Mouse (Mus musculus): ENCODE data around the gene Ryr2. TPM values are rescaled to one million over a fixed set of nuclear protein-coding genes. Genes with fewer than 3 reads are reported as not detected.
A peak's percentile ranks its signal among the peaks of the same experiment; 100 is the strongest.
"Not testable (repeated sequence)": the region's sequence is repeated elsewhere in the genome, so short reads cannot be mapped to it uniquely, and the experiment has no call there.

Gene Ryr2
- polyA plus RNA-seq, 1 experiment from 2014 or later, result 6.1 TPM

DNA sequence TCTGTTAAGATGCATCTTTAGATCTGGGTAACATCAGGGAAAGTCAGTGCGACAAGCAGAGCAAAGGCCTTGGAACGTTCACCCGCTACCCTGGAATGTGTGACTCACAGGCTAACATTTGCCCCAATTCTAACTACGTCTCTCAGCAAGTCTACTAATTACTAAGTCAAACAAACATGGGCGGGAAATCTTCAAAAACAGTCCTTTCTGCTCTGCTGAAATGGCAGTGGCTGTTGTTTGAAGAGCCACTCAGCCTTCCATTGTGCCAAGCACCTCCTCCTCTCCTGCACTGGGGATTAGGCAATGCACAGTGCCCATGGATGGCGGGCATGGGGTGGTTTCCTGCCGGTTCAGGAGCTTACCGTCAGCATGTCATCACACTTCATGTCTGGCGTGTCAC, 540.3 kb downstream of the Ryr2 start:
- Histone ChIP-seq H3K9me3 (ENCODE audit: control insufficient read depth, low read length) (no peaks in the 10 kb centered on the region), H3K4me1 (ENCODE audit: control insufficient read depth, insufficient read depth, low read length) (no peaks in the 10 kb centered on the region), H3K9ac (replicated peaks; ENCODE audit: low read length) (no peak overlapping the region), H3K27me3 (ENCODE audit: control insufficient read depth, insufficient read depth, low read length) (no peaks in the 10 kb centered on the region), H3K27ac (replicated peaks; ENCODE audit: low read depth, low read length) (no peak overlapping the region), H3K4me3 (replicated peaks; ENCODE audit: low read depth, low read length) (no peak overlapping the region), H3K4me2 (ENCODE audit: low read length) (no peak overlapping the region), H3K36me3 (ENCODE audit: control insufficient read depth, insufficient read depth, low read length) (no peaks in the 10 kb centered on the region)
- no peak for ATAC-seq (ENCODE audit: low FRiP score, low TSS enrichment)
- no peak for DNase-seq
- 74% methylated on average over 9 of the region's 9 CpGs for WGBS

GRCm38 (mm10) chr13:11563224-11564024, 543.3 kb downstream of the Ryr2 start:
- Histone ChIP-seq H3K4me3 (replicated peaks; ENCODE audit: low read depth, low read length) (no peak overlapping the region), H3K27me3 (ENCODE audit: control insufficient read depth, insufficient read depth, low read length) (no peaks in the 10 kb centered on the region), H3K4me1 (ENCODE audit: control insufficient read depth, insufficient read depth, low read length) (no peaks in the 10 kb centered on the region), H3K4me2 (ENCODE audit: low read length) (no peak overlapping the region), H3K27ac (replicated peaks; ENCODE audit: low read depth, low read length) (no peak overlapping the region), H3K9ac (replicated peaks; ENCODE audit: low read length) (no peak overlapping the region), H3K9me3 (ENCODE audit: control insufficient read depth, low read length) (no peaks in the 10 kb centered on the region), H3K36me3 (ENCODE audit: control insufficient read depth, insufficient read depth, low read length) (no peaks in the 10 kb centered on the region)
- ATAC-seq (ENCODE audit: low FRiP score, low TSS enrichment) (peak; percentile 83), DNase-seq (peak; percentile 92)
- WGBS, result 8% methylated on average over 1 of the region's 1 CpGs

- DNase-seq (no peak), ATAC-seq (ENCODE audit: low FRiP score, low TSS enrichment) (no peak)
- H3K9me3 ChIP-seq (ENCODE audit: control insufficient read depth, low read length), result no peaks in the 10 kb centered on the region
- no peak overlapping the region for H3K4me3 ChIP-seq (replicated peaks; ENCODE audit: low read depth, low read length)
- H3K4me1 ChIP-seq (ENCODE audit: control insufficient read depth, insufficient read depth, low read length), result no peaks in the 10 kb centered on the region
- WGBS, result 96% methylated on average over 3 of the region's 3 CpGs
- H3K36me3 ChIP-seq (ENCODE audit: control insufficient read depth, insufficient read depth, low read length), result no peaks in the 10 kb centered on the region
- H3K9ac ChIP-seq (replicated peaks; ENCODE audit: low read length), result no peak overlapping the region
- no peaks in the 10 kb centered on the region for H3K27me3 ChIP-seq (ENCODE audit: control insufficient read depth, insufficient read depth, low read length)
- H3K4me2 ChIP-seq (ENCODE audit: low read length), result no peak overlapping the region
- H3K27ac ChIP-seq (replicated peaks; ENCODE audit: low read depth, low read length), result no peak overlapping the region
Observed at GRCm38 (mm10) chr13:11549644-11550043, 557.1 kb downstream of the Ryr2 start.

- ATAC-seq (ENCODE audit: low FRiP score, low TSS enrichment), result not testable (repeated sequence)
Observed at GRCm38 (mm10) chr13:11549136-11549535, 557.6 kb downstream of the Ryr2 start.

GRCm38 (mm10) chr13:11545841-11546240, 560.9 kb downstream of the Ryr2 start:
- ATAC-seq (ENCODE audit: low FRiP score, low TSS enrichment), result no peak
- no peak overlapping the region for H3K27ac ChIP-seq (replicated peaks; ENCODE audit: low read depth, low read length)
- WGBS, result 58% methylated on average over 7 of the region's 7 CpGs
- no peaks in the 10 kb centered on the region for H3K36me3 ChIP-seq (ENCODE audit: control insufficient read depth, insufficient read depth, low read length)
- H3K9me3 ChIP-seq (ENCODE audit: control insufficient read depth, low read length), result no peaks in the 10 kb centered on the region
- no peak overlapping the region for H3K9ac ChIP-seq (replicated peaks; ENCODE audit: low read length)
- H3K4me2 ChIP-seq (ENCODE audit: low read length), result no peak overlapping the region
- H3K27me3 ChIP-seq (ENCODE audit: control insufficient read depth, insufficient read depth, low read length), result no peaks in the 10 kb centered on the region
- H3K4me3 ChIP-seq (replicated peaks; ENCODE audit: low read depth, low read length), result no peak overlapping the region
- DNase-seq, result peak; percentile 6
- no peaks in the 10 kb centered on the region for H3K4me1 ChIP-seq (ENCODE audit: control insufficient read depth, insufficient read depth, low read length)

More at GRCm38 (mm10) chr13:11549136-11549535, 557.6 kb downstream of the Ryr2 start:
- not testable (repeated sequence) for H3K4me2 ChIP-seq (ENCODE audit: low read length); H3K4me1 ChIP-seq (ENCODE audit: control insufficient read depth, insufficient read depth, low read length); DNase-seq; H3K9me3 ChIP-seq (ENCODE audit: control insufficient read depth, low read length); H3K9ac ChIP-seq (replicated peaks; ENCODE audit: low read length); H3K27me3 ChIP-seq (ENCODE audit: control insufficient read depth, insufficient read depth, low read length); H3K27ac ChIP-seq (replicated peaks; ENCODE audit: low read depth, low read length); H3K4me3 ChIP-seq (replicated peaks; ENCODE audit: low read depth, low read length); H3K36me3 ChIP-seq (ENCODE audit: control insufficient read depth, insufficient read depth, low read length)
- WGBS, result 91% methylated on average over 15 of the region's 15 CpGs

DNA sequence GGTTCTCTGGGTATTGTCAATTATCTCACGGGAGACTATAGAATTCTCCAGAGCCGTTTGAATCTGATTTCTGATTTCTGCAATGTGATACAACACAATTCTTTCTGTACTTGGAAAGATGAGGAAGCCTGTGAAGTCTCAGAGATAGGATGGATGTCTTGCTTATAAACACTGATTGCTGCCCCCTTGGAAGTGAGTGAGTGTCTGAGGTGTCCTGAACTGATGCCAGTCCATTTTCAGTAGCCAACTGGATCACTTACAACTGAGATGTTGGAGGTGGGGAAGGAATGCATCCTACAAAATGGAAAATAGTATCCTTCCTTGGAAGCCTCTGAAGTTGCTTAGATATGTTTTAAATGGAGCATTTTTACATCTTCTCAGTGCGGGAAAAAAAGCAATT, 564.2 kb downstream of the Ryr2 start:
- no peak overlapping the region for H3K27ac ChIP-seq (replicated peaks; ENCODE audit: low read depth, low read length)
- H3K36me3 ChIP-seq (ENCODE audit: control insufficient read depth, insufficient read depth, low read length), result no peaks in the 10 kb centered on the region
- no peaks in the 10 kb centered on the region for H3K27me3 ChIP-seq (ENCODE audit: control insufficient read depth, insufficient read depth, low read length)
- H3K4me3 ChIP-seq (replicated peaks; ENCODE audit: low read depth, low read length), result no peak overlapping the region
- 91% methylated on average over 3 of the region's 3 CpGs for WGBS
- H3K4me2 ChIP-seq (ENCODE audit: low read length), result no peak overlapping the region
- DNase-seq (no peak), ATAC-seq (ENCODE audit: low FRiP score, low TSS enrichment) (no peak)
- H3K9me3 ChIP-seq (ENCODE audit: control insufficient read depth, low read length), result no peaks in the 10 kb centered on the region
- H3K4me1 ChIP-seq (ENCODE audit: control insufficient read depth, insufficient read depth, low read length), result no peaks in the 10 kb centered on the region
- H3K9ac ChIP-seq (replicated peaks; ENCODE audit: low read length), result no peak overlapping the region

DNA sequence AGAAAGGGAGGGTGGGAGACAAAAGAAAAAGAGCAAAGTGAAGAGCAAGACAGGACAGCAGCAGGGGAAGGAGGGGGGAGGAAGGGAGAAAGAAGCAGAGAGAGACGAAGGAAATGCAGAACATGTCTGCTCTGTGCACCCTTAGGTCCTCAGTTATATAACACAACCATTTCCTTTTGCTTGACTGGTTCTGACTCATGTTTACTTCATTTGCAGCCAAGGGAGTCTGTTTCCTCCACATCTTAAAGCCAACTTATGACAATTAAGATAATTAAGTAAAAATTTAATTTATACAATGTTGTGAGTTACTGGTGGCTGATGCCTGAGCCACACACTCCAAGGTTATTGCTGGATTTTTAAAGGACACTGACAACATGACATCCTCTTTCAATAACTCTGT, 569.9 kb downstream of the Ryr2 start:
- DNase-seq (no peak), ATAC-seq (ENCODE audit: low FRiP score, low TSS enrichment) (no peak)
- no peaks in the 10 kb centered on the region for H3K36me3 ChIP-seq (ENCODE audit: control insufficient read depth, insufficient read depth, low read length)
- H3K9me3 ChIP-seq (ENCODE audit: control insufficient read depth, low read length), result no peaks in the 10 kb centered on the region
- no peaks in the 10 kb centered on the region for H3K27me3 ChIP-seq (ENCODE audit: control insufficient read depth, insufficient read depth, low read length)
- no peak overlapping the region for H3K27ac ChIP-seq (replicated peaks; ENCODE audit: low read depth, low read length)
- no peak overlapping the region for H3K4me3 ChIP-seq (replicated peaks; ENCODE audit: low read depth, low read length)
- WGBS, result 65% methylated on average over 1 of the region's 1 CpGs
- no peak overlapping the region for H3K9ac ChIP-seq (replicated peaks; ENCODE audit: low read length)
- no peaks in the 10 kb centered on the region for H3K4me1 ChIP-seq (ENCODE audit: control insufficient read depth, insufficient read depth, low read length)
- H3K4me2 ChIP-seq (ENCODE audit: low read length), result no peak overlapping the region

GRCm38 (mm10) chr13:11535874-11536273, 570.9 kb downstream of the Ryr2 start:
- Histone ChIP-seq H3K4me1 (ENCODE audit: control insufficient read depth, insufficient read depth, low read length) (no peaks in the 10 kb centered on the region), H3K36me3 (ENCODE audit: control insufficient read depth, insufficient read depth, low read length) (no peaks in the 10 kb centered on the region), H3K4me3 (replicated peaks; ENCODE audit: low read depth, low read length) (no peak overlapping the region), H3K9me3 (ENCODE audit: control insufficient read depth, low read length) (no peaks in the 10 kb centered on the region), H3K27me3 (ENCODE audit: control insufficient read depth, insufficient read depth, low read length) (no peaks in the 10 kb centered on the region), H3K9ac (replicated peaks; ENCODE audit: low read length) (no peak overlapping the region), H3K4me2 (ENCODE audit: low read length) (no peak overlapping the region), H3K27ac (replicated peaks; ENCODE audit: low read depth, low read length) (no peak overlapping the region)
- DNase-seq, result no peak
- WGBS, result 84% methylated on average over 3 of the region's 3 CpGs
- ATAC-seq (ENCODE audit: low FRiP score, low TSS enrichment), result no peak

- no peaks in the 10 kb centered on the region for H3K9me3 ChIP-seq (ENCODE audit: control insufficient read depth, low read length)
- no peak for DNase-seq
- H3K27me3 ChIP-seq (ENCODE audit: control insufficient read depth, insufficient read depth, low read length), result no peaks in the 10 kb centered on the region
- H3K27ac ChIP-seq (replicated peaks; ENCODE audit: low read depth, low read length), result no peak overlapping the region
- no peak overlapping the region for H3K4me3 ChIP-seq (replicated peaks; ENCODE audit: low read depth, low read length)
- WGBS, result 65% methylated on average over 2 of the region's 2 CpGs
- no peak overlapping the region for H3K9ac ChIP-seq (replicated peaks; ENCODE audit: low read length)
- H3K4me2 ChIP-seq (ENCODE audit: low read length), result no peak overlapping the region
- no peak for ATAC-seq (ENCODE audit: low FRiP score, low TSS enrichment)
- no peaks in the 10 kb centered on the region for H3K4me1 ChIP-seq (ENCODE audit: control insufficient read depth, insufficient read depth, low read length)
- no peaks in the 10 kb centered on the region for H3K36me3 ChIP-seq (ENCODE audit: control insufficient read depth, insufficient read depth, low read length)
Observed at GRCm38 (mm10) chr13:11533265-11533664, 573.5 kb downstream of the Ryr2 start.
